Mouse (Mus musculus): ENCODE data around the gene Brap. TPM values are rescaled to one million over a fixed set of nuclear protein-coding genes. Genes with fewer than 3 reads are reported as not detected.
A peak's percentile ranks its signal among the peaks of the same experiment; 100 is the strongest.

Gene Brap
- polyA plus RNA-seq, 1 experiment from 2014 or later: 42.8 TPM

GRCm38 (mm10) chr5:121714331-121714730 is 54.0 kb downstream of the Brap start:
- Histone ChIP-seq H3K36me3 (ENCODE audit: control insufficient read depth, insufficient read depth, low read length) (peaks cover 4% of the 10 kb centered on the region), H3K9ac (ENCODE audit: low read depth, low read length) (no peak overlapping the region), H3K27me3 (replicated peaks; ENCODE audit: control insufficient read depth, insufficient read depth, low read length) (no peaks in the 10 kb centered on the region), H3K4me1 (replicated peaks; ENCODE audit: control insufficient read depth, insufficient read depth, low read length) (peaks cover 9% of the 10 kb centered on the region; the same call in 1 of the 2 replicates), H3K27ac (ENCODE audit: low read depth, low read length) (no peak overlapping the region), H3K4me2 (peak overlapping the region; percentile 87), H3K9me3 (ENCODE audit: control insufficient read depth, low read length) (no peaks in the 10 kb centered on the region), H3K4me3 (ENCODE audit: low read depth, low read length) (no peak overlapping the region)
- ATAC-seq (replicated peaks; ENCODE audit: low FRiP score) (no peak), DNase-seq (ENCODE audit: low spot score) (no peak)
- 70% methylated on average over 1 of the region's 1 CpGs for WGBS

- no peaks in the 10 kb centered on the region for H3K9me3 ChIP-seq (ENCODE audit: control insufficient read depth, low read length)
- no peak overlapping the region for H3K27ac ChIP-seq (ENCODE audit: low read depth, low read length)
- 0 out of 2 replicates have a peak overlapping the region, but pooled peaks have one; percentile 4 for H3K4me2 ChIP-seq
- H3K4me1 ChIP-seq (replicated peaks; ENCODE audit: control insufficient read depth, insufficient read depth, low read length): peaks cover 12% of the 10 kb centered on the region
- H3K9ac ChIP-seq (ENCODE audit: low read depth, low read length): no peak overlapping the region
- H3K36me3 ChIP-seq (ENCODE audit: control insufficient read depth, insufficient read depth, low read length): peaks cover 4% of the 10 kb centered on the region
- WGBS: 73% methylated on average over 6 of the region's 6 CpGs
- no peak overlapping the region for H3K4me3 ChIP-seq (ENCODE audit: low read depth, low read length)
- H3K27me3 ChIP-seq (replicated peaks; ENCODE audit: control insufficient read depth, insufficient read depth, low read length): no peaks in the 10 kb centered on the region
- no peak for ATAC-seq (replicated peaks; ENCODE audit: low FRiP score)
- no peak for DNase-seq (ENCODE audit: low spot score)
Measured at GRCm38 (mm10) chr5:121714928-121715327, 54.6 kb downstream of the Brap start.

GRCm38 (mm10) chr5:121718462-121718861 is 58.1 kb downstream of the Brap start:
- H3K27me3 ChIP-seq (replicated peaks; ENCODE audit: control insufficient read depth, insufficient read depth, low read length): no peaks in the 10 kb centered on the region
- peaks cover 4% of the 10 kb centered on the region for H3K36me3 ChIP-seq (ENCODE audit: control insufficient read depth, insufficient read depth, low read length)
- no peak for ATAC-seq (replicated peaks; ENCODE audit: low FRiP score)
- no peak overlapping the region for H3K4me3 ChIP-seq (ENCODE audit: low read depth, low read length)
- no peak overlapping the region for H3K4me2 ChIP-seq
- H3K9me3 ChIP-seq (ENCODE audit: control insufficient read depth, low read length): no peaks in the 10 kb centered on the region
- H3K9ac ChIP-seq (ENCODE audit: low read depth, low read length): no peak overlapping the region
- WGBS: 70% methylated on average over 5 of the region's 5 CpGs
- no peak overlapping the region for H3K27ac ChIP-seq (ENCODE audit: low read depth, low read length)
- peaks cover 19% of the 10 kb centered on the region for H3K4me1 ChIP-seq (replicated peaks; ENCODE audit: control insufficient read depth, insufficient read depth, low read length)
- DNase-seq (ENCODE audit: low spot score): no peak

GRCm38 (mm10) chr5:121720888-121721585 is 60.7 kb downstream of the Brap start:
- no peaks in the 10 kb centered on the region for H3K9me3 ChIP-seq (ENCODE audit: control insufficient read depth, low read length)
- no peak overlapping the region for H3K4me2 ChIP-seq
- WGBS: 92% methylated on average over 5 of the region's 5 CpGs
- no peak overlapping the region for H3K27ac ChIP-seq (ENCODE audit: low read depth, low read length)
- H3K36me3 ChIP-seq (ENCODE audit: control insufficient read depth, insufficient read depth, low read length): peaks cover 4% of the 10 kb centered on the region
- H3K4me1 ChIP-seq (replicated peaks; ENCODE audit: control insufficient read depth, insufficient read depth, low read length): peaks cover 21% of the 10 kb centered on the region
- DNase-seq (ENCODE audit: low spot score) (no peak), ATAC-seq (replicated peaks; ENCODE audit: low FRiP score) (no peak)
- no peaks in the 10 kb centered on the region for H3K27me3 ChIP-seq (replicated peaks; ENCODE audit: control insufficient read depth, insufficient read depth, low read length)
- no peak overlapping the region for H3K4me3 ChIP-seq (ENCODE audit: low read depth, low read length)
- no peak overlapping the region for H3K9ac ChIP-seq (ENCODE audit: low read depth, low read length)

GRCm38 (mm10) chr5:121721841-121722240 is 61.5 kb downstream of the Brap start:
- Histone ChIP-seq H3K27ac (ENCODE audit: low read depth, low read length) (no peak overlapping the region; the same call in 1 of the 2 replicates), H3K4me2 (no peak overlapping the region), H3K4me1 (replicated peaks; ENCODE audit: control insufficient read depth, insufficient read depth, low read length) (peaks cover 15% of the 10 kb centered on the region), H3K36me3 (ENCODE audit: control insufficient read depth, insufficient read depth, low read length) (peaks cover 4% of the 10 kb centered on the region), H3K27me3 (replicated peaks; ENCODE audit: control insufficient read depth, insufficient read depth, low read length) (no peaks in the 10 kb centered on the region), H3K9me3 (ENCODE audit: control insufficient read depth, low read length) (no peaks in the 10 kb centered on the region), H3K4me3 (ENCODE audit: low read depth, low read length) (no peak overlapping the region), H3K9ac (ENCODE audit: low read depth, low read length) (no peak overlapping the region)
- no peak for ATAC-seq (replicated peaks; ENCODE audit: low FRiP score)
- DNase-seq (ENCODE audit: low spot score): no peak
- 54% methylated on average over 3 of the region's 3 CpGs for WGBS

GRCm38 (mm10) chr5:121724678-121725077 is 64.3 kb downstream of the Brap start:
- Histone ChIP-seq H3K9me3 (ENCODE audit: control insufficient read depth, low read length) (no peaks in the 10 kb centered on the region), H3K4me3 (ENCODE audit: low read depth, low read length) (no peak overlapping the region), H3K27ac (ENCODE audit: low read depth, low read length) (no peak overlapping the region), H3K4me1 (replicated peaks; ENCODE audit: control insufficient read depth, insufficient read depth, low read length) (peaks cover 13% of the 10 kb centered on the region), H3K36me3 (ENCODE audit: control insufficient read depth, insufficient read depth, low read length) (no peaks in the 10 kb centered on the region; the same call in 1 of the 2 replicates), H3K27me3 (replicated peaks; ENCODE audit: control insufficient read depth, insufficient read depth, low read length) (no peaks in the 10 kb centered on the region), H3K4me2 (no peak overlapping the region), H3K9ac (ENCODE audit: low read depth, low read length) (no peak overlapping the region)
- DNase-seq (ENCODE audit: low spot score) (no peak), ATAC-seq (replicated peaks; ENCODE audit: low FRiP score) (no peak)
- WGBS: 97% methylated on average over 1 of the region's 1 CpGs

- WGBS: 94% methylated on average over 2 of the region's 2 CpGs
- Histone ChIP-seq H3K27me3 (replicated peaks; ENCODE audit: control insufficient read depth, insufficient read depth, low read length) (no peaks in the 10 kb centered on the region), H3K4me2 (no peak overlapping the region), H3K4me1 (replicated peaks; ENCODE audit: control insufficient read depth, insufficient read depth, low read length) (no peaks in the 10 kb centered on the region), H3K9me3 (ENCODE audit: control insufficient read depth, low read length) (peaks cover 3% of the 10 kb centered on the region; the same call in 1 of the 2 replicates), H3K27ac (ENCODE audit: low read depth, low read length) (no peak overlapping the region), H3K4me3 (ENCODE audit: low read depth, low read length) (no peak overlapping the region), H3K9ac (ENCODE audit: low read depth, low read length) (no peak overlapping the region), H3K36me3 (ENCODE audit: control insufficient read depth, insufficient read depth, low read length) (no peaks in the 10 kb centered on the region; the same call in 1 of the 2 replicates)
- DNase-seq (ENCODE audit: low spot score): no peak
- no peak for ATAC-seq (replicated peaks; ENCODE audit: low FRiP score)
Measured at GRCm38 (mm10) chr5:121730057-121730456, 69.7 kb downstream of the Brap start.

GRCm38 (mm10) chr5:121736641-121737040 is 76.3 kb downstream of the Brap start:
- no peak overlapping the region for H3K27ac ChIP-seq (ENCODE audit: low read depth, low read length)
- H3K27me3 ChIP-seq (replicated peaks; ENCODE audit: control insufficient read depth, insufficient read depth, low read length): no peaks in the 10 kb centered on the region
- no peaks in the 10 kb centered on the region for H3K4me1 ChIP-seq (replicated peaks; ENCODE audit: control insufficient read depth, insufficient read depth, low read length)
- 92% methylated on average over 3 of the region's 3 CpGs for WGBS
- DNase-seq (ENCODE audit: low spot score): no peak
- H3K9me3 ChIP-seq (ENCODE audit: control insufficient read depth, low read length): peaks cover 3% of the 10 kb centered on the region; the same call in 1 of the 2 replicates
- no peak for ATAC-seq (replicated peaks; ENCODE audit: low FRiP score)
- peaks cover 4% of the 10 kb centered on the region; the same call in 1 of the 2 replicates for H3K36me3 ChIP-seq (ENCODE audit: control insufficient read depth, insufficient read depth, low read length)
- H3K4me3 ChIP-seq (ENCODE audit: low read depth, low read length): no peak overlapping the region
- H3K4me2 ChIP-seq: no peak overlapping the region
- H3K9ac ChIP-seq (ENCODE audit: low read depth, low read length): no peak overlapping the region

All from liver, embryonic 11.5 days (tissue).